Mouse (Mus musculus) forebrain, postnatal 0 days (tissue): ENCODE data around the gene Creb3l4. TPM values are rescaled to one million over a fixed set of nuclear protein-coding genes. Genes with fewer than 3 reads are reported as not detected.
"Not testable (repeated sequence)": the region's sequence is repeated elsewhere in the genome, so short reads cannot be mapped to it uniquely, and the experiment has no call there.

Source experiments
- ATAC-seq: fragments of 200-750 bp; cut with Nextera tagmentation; 2 replicates; pipeline ENCODE4 v1.8.0; 2017; ENCODE audit warnings: mild to moderate bottlenecking, moderate library complexity
- DNase-seq: peaks from one replicate; pipeline ENCODE4 v3.0.0-alpha.2; 2015
- H3K27ac ChIP-seq: fragments of 300-500 bp; sonication (generic); 2 replicates; pipeline ENCODE4 v1.5.1; 2014; ENCODE audit warnings: low read depth, mild to moderate bottlenecking, antibody characterized with exemption, low read length, moderate library complexity, mixed read lengths
- H3K27me3 ChIP-seq: fragments of 300-500 bp; sonication (generic); 2 replicates; pipeline ENCODE4 v1.6.1; 2014; ENCODE audit warnings: mild to moderate bottlenecking, low read length, mixed read lengths; ENCODE audit not compliant: insufficient read depth
- H3K36me3 ChIP-seq: fragments of 300-500 bp; sonication (generic); 2 replicates; pipeline ENCODE4 v1.6.1; 2014; ENCODE audit warnings: mild to moderate bottlenecking, moderate library complexity; ENCODE audit not compliant: insufficient read depth
- H3K4me1 ChIP-seq: fragments of 300-500 bp; sonication (generic); 2 replicates; pipeline ENCODE4 v1.6.1; 2014; ENCODE audit warnings: antibody characterized with exemption; ENCODE audit not compliant: insufficient read depth
- H3K4me2 ChIP-seq: fragments of 300-500 bp; sonication (generic); 2 replicates; pipeline ENCODE4 v1.6.1; 2014; ENCODE audit warnings: low read depth, mild to moderate bottlenecking, moderate library complexity
- H3K4me3 ChIP-seq: fragments of 300-500 bp; sonication (generic); 2 replicates; pipeline ENCODE4 v1.5.1; 2014; ENCODE audit warnings: low read depth, low read length, mixed read lengths
- H3K9ac ChIP-seq: fragments of 300-500 bp; sonication (generic); 2 replicates; pipeline ENCODE4 v1.6.1; 2014; ENCODE audit warnings: mild to moderate bottlenecking
- H3K9me3 ChIP-seq: fragments of 300-500 bp; sonication (generic); 2 replicates; pipeline ENCODE4 v1.6.1; 2016; ENCODE audit warnings: low read length
- CTCF ChIP-seq: sonication (generic); IDR thresholded peaks from 2 replicates; pipeline ENCODE4 v1.5.1; 2016; ENCODE audit warnings: antibody characterized with exemption, control low read depth, low read depth
- WGBS: fragments of 180-500 bp; shearing (Covaris S2); extraction: QIAGEN DNeasy Blood & Tissue Kit; methylation state at CpG from one replicate; pipeline ENCODE4 v1.1.7; 2014; 5-methylcytosine and 5-hydroxymethylcytosine counted together
- polyA plus RNA-seq: library from polyadenylated mRNA; unstranded; fragments of >200 nt; fragmentation: Nextera tagmentation; extraction: Ambion mirVana; gene quantifications from 2 replicates; pipeline ENCODE4 v1.2.1, GENCODE M21; 2015
- total RNA-seq: library from RNA; depleted of rRNA; stranded (reverse); fragments of >200 nt; gene quantifications from 2 replicates; pipeline ENCODE4 v1.2.3, GENCODE M21; 2014

Gene Creb3l4
- total and polyA plus RNA-seq, 2 experiments from 2014 or later: 0.91 to 1.4 TPM

DNA sequence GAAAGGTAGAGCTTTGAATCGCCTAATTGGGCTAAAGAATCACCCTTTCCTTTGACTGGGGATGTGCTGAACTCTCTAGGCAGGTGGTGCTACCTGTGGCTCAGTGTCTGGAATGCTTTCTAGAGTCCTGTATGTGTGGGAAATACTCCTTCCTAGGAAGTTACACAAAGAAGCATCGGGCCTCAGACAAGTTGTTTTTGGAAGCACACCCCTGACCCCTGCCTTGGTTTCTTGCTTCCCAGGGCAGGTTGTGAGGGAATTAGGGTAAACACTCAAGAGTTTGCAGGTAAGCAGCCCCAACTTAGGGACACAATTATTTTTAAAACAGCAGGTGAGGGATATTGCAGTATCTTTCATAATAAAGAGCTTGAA is 11.9 kb upstream of the Creb3l4 start:
- peak overlapping the region; percentile 81 for H3K9ac ChIP-seq
- H3K4me1 ChIP-seq: peaks cover 9% of the 10 kb centered on the region; the same call in 1 of the 2 replicates
- no peaks in the 10 kb centered on the region for H3K27me3 ChIP-seq
- peak overlapping the region; percentile 75 for H3K4me2 ChIP-seq
- no peak for ATAC-seq
- no peak for DNase-seq
- peaks cover 31% of the 10 kb centered on the region for H3K36me3 ChIP-seq
- peak overlapping the region; percentile 69 for H3K4me3 ChIP-seq
- H3K27ac ChIP-seq: no peak overlapping the region
- H3K9me3 ChIP-seq: no peaks in the 10 kb centered on the region
- TF ChIP-seq CTCF: no peak
- 23% methylated on average over 2 of the region's 2 CpGs for WGBS

- ATAC-seq: peak; percentile 39
- peaks cover 25% of the 10 kb centered on the region for H3K36me3 ChIP-seq
- no peaks in the 10 kb centered on the region for H3K9me3 ChIP-seq
- H3K4me2 ChIP-seq: peak overlapping the region; percentile 75
- H3K27ac ChIP-seq: peak overlapping the region; percentile 76
- peak overlapping the region; percentile 69 for H3K4me3 ChIP-seq
- H3K9ac ChIP-seq: peak overlapping the region; percentile 81
- TF ChIP-seq CTCF: peak; percentile 3; the same call in 1 of the 2 replicates
- no peaks in the 10 kb centered on the region for H3K27me3 ChIP-seq
- 1% methylated on average over 41 of the region's 41 CpGs for WGBS
- peaks cover 9% of the 10 kb centered on the region; the same call in 1 of the 2 replicates for H3K4me1 ChIP-seq
- peak; percentile 10 for DNase-seq
Observed at GRCm38 (mm10) chr3:90254419-90255193, 11.3 kb upstream of the Creb3l4 start.

DNA sequence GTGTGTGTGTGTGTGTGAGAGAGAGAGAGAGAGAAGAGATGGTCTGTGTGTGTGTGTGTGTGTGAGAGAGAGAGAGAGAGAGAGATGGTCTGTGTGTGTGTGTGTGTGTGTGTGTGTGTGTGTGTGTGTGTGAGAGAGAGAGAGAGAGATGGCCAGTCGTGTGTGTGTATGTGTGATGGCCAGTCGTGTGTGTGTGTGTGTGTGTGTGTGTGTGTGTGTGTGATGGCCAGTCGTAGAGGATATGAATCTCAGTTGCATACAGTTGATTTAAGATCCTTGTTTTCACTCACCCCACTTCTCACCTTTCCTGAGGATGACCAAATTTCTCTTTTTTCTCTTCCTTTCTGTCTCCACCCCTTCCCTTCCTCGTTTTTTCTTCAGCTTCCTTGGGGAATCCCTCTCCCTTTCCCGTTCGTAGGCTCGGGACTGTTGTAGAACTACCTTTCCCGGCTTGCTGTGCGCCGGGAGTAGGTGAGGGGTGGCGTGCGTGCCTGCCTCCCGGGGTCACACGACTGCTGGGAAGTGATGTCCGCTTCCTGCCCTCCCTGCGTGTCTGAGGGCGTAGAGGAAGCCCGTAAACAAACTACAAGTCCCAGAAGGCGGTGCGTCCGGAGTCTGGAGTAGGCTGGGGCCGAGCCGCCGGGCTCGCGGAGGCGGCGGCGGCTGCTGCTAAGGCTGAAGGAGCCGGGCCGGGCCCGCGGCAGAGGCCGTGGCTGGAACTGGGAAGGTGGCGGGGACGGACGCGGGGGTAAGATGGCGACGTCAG is 10.5 kb upstream of the Creb3l4 start, which contains the start of gene Crtc2:
Gene Crtc2, plus strand, starts transcription at position 511 of the 766 bp plus-strand sequence.
- H3K27me3 ChIP-seq: no peaks in the 10 kb centered on the region
- TF ChIP-seq CTCF: no peak
- WGBS: 1% methylated on average over 40 of the region's 40 CpGs
- DNase-seq (peak; percentile 96), ATAC-seq (peak; percentile 99)
- peak within 1 kb of the TSS; percentile 76 for H3K27ac ChIP-seq
- H3K9me3 ChIP-seq: no peaks in the 10 kb centered on the region
- H3K36me3 ChIP-seq: peaks cover 18% of the 10 kb centered on the region
- H3K4me2 ChIP-seq: peak within 1 kb of the TSS; percentile 75
- H3K9ac ChIP-seq: peak within 1 kb of the TSS; percentile 81
- H3K4me3 ChIP-seq: peak within 1 kb of the TSS; percentile 69
- peaks cover 10% of the 10 kb centered on the region; the same call in 1 of the 2 replicates for H3K4me1 ChIP-seq

GRCm38 (mm10) chr3:90253174-90253573 is 9.9 kb upstream of the Creb3l4 start:
- H3K9ac ChIP-seq, H3K27ac ChIP-seq, ATAC-seq, DNase-seq, H3K27me3 ChIP-seq, H3K4me2 ChIP-seq, H3K4me3 ChIP-seq, H3K9me3 ChIP-seq: not testable (repeated sequence)
- WGBS: 82% methylated on average over 1 of the region's 1 CpGs
- H3K36me3 ChIP-seq: peaks cover 12% of the 10 kb centered on the region
- H3K4me1 ChIP-seq: peaks cover 14% of the 10 kb centered on the region; the same call in 1 of the 2 replicates

- not testable (repeated sequence) for ATAC-seq, H3K9me3 ChIP-seq, H3K9ac ChIP-seq, H3K27ac ChIP-seq, DNase-seq, H3K4me3 ChIP-seq, H3K27me3 ChIP-seq, H3K4me2 ChIP-seq
- Histone ChIP-seq H3K36me3 (peaks cover 10% of the 10 kb centered on the region), H3K4me1 (peaks cover 14% of the 10 kb centered on the region)
- WGBS: 89% methylated on average over 2 of the region's 2 CpGs
Observed at GRCm38 (mm10) chr3:90252659-90253058, 9.3 kb upstream of the Creb3l4 start.

DNA sequence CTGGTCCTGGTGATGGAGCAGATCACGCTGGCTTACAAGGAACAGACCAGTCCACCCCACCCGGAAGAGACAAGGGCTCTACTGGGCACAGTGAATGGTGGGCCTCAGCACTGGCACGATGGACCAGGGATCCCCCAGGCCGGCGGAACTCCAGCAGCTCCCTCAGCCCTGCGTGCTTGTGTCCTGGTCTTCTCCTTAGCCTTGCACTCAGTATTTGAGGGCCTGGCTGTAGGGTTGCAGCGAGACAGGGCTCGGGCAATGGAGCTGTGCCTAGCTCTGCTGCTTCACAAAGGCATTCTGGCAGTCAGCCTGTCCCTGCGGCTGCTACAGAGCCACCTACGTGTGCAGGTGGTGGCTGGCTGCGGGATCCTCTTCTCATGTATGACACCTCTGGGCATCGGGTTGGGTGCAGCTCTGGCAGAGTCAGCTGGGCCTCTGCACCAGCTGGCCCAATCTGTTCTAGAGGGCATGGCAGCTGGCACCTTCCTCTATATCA is 8.5 kb upstream of the Creb3l4 start:
- H3K27me3 ChIP-seq, ATAC-seq, H3K4me2 ChIP-seq, H3K9ac ChIP-seq, H3K27ac ChIP-seq, DNase-seq, H3K36me3 ChIP-seq, H3K4me3 ChIP-seq, H3K9me3 ChIP-seq: not testable (repeated sequence)
- peaks cover 14% of the 10 kb centered on the region for H3K4me1 ChIP-seq
- WGBS: 99% methylated on average over 10 of the region's 12 CpGs

DNA sequence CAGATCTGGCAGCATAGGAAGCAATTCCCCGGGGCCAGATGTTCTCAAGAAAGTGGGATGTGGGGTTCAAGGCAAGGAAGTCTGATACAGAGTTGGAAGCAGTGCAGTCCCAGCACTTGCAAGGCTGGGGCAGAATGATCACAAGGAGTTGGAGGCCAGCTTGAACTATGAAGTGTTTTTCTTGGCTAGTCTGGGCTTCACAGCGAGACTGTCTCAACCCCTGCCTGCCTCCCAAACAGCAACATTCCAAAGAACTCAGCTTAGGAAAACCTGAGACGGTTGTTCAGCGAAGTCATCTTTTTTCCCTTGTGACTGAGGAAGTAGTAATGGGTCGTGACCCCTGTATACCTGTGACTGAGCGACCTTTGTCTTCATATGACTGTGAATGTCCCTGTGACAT is 7.5 kb upstream of the Creb3l4 start:
- Histone ChIP-seq H3K4me1 (peaks cover 14% of the 10 kb centered on the region), H3K27ac (no peak overlapping the region), H3K9ac (no peak overlapping the region), H3K4me3 (no peak overlapping the region), H3K36me3 (0 out of 2 replicates have a peak, but pooled peaks cover 3% of the 10 kb centered on the region), H3K27me3 (no peaks in the 10 kb centered on the region), H3K4me2 (no peak overlapping the region), H3K9me3 (no peaks in the 10 kb centered on the region)
- WGBS: 91% methylated on average over 6 of the region's 6 CpGs
- DNase-seq (no peak), ATAC-seq (no peak)
- TF ChIP-seq CTCF: no peak
